ENCODE assay signal across 9 mouse cellular contexts in genomic region chr16:50799145-50799794, GRCm38 (mm10).
DNase-seq lines count a peak whose midpoint lies in the region; ATAC-seq lines count a peak whose summit lies in the region.
"Had no signal": no experiment of that assay in that cellular context is flagged by ENCODE, and none has a peak within 500 bp of the region (broad histone marks: within the 10 kb centered on the region; RNA-seq: fewer than 3 reads in every experiment).

No protein-coding gene starts in this region.

- no peaks in the 10 kb centered on the region for H3K9me3 ChIP-seq in forebrain, embryonic 14.5 days (replicated peaks; ENCODE audit: control insufficient read depth, low read length)
- H3K9me3 ChIP-seq in limb, embryonic 11.5 days (ENCODE audit: control insufficient read depth, low read length): no peaks in the 10 kb centered on the region
- H3K9me3 ChIP-seq in neural tube, embryonic 13.5 days: no peaks in the 10 kb centered on the region
- H3K9me3 ChIP-seq: embryonic facial prominence, embryonic 13.5 days had no signal

- WGBS in forebrain, embryonic 14.5 days: 50% methylated on average over 10 of the region's 10 CpGs
- WGBS in limb, embryonic 11.5 days: 53% methylated on average over 10 of the region's 10 CpGs
- WGBS in neural tube, embryonic 13.5 days: 49% methylated on average over 10 of the region's 10 CpGs

- DNase-seq in ovary, postnatal 14 days (ENCODE audit: low spot score): peak; percentile 42
- DNase-seq in ovary, postnatal 10 days (ENCODE audit: low spot score): no peak
- DNase-seq in forebrain, embryonic 14.5 days (ENCODE audit: low spot score): peak; percentile 87
- DNase-seq in kidney, adult 9 months: peak; percentile 27
- DNase-seq in limb, embryonic 11.5 days (ENCODE audit: low spot score): peak; percentile 81
- peak; percentile 53 to 61 for DNase-seq in urinary bladder, postnatal 36 days (ENCODE audit: low spot score in 2 of 2)

- H3K4me2 ChIP-seq in forebrain, embryonic 14.5 days (ENCODE audit: low read length): no peak overlapping the region
- H3K4me2 ChIP-seq in limb, embryonic 11.5 days (ENCODE audit: low read depth, severe bottlenecking): no peak overlapping the region
- H3K4me2 ChIP-seq in neural tube, embryonic 13.5 days: no peak overlapping the region
- H3K4me2 ChIP-seq: embryonic facial prominence, embryonic 13.5 days had no signal

- no peak overlapping the region for H3K9ac ChIP-seq in forebrain, embryonic 14.5 days (ENCODE audit: low read length)
- H3K9ac ChIP-seq in limb, embryonic 11.5 days (ENCODE audit: low read length): no peak overlapping the region
- no peak overlapping the region for H3K9ac ChIP-seq in neural tube, embryonic 13.5 days
- H3K9ac ChIP-seq: embryonic facial prominence, embryonic 13.5 days had no signal

- H3K4me3 ChIP-seq in forebrain, embryonic 14.5 days (ENCODE audit: low read depth, low read length): no peak overlapping the region
- H3K4me3 ChIP-seq in limb, embryonic 11.5 days (ENCODE audit: low read depth, low read length): no peak overlapping the region
- no peak overlapping the region for H3K4me3 ChIP-seq in neural tube, embryonic 13.5 days
- H3K4me3 ChIP-seq: embryonic facial prominence, embryonic 13.5 days had no signal

- H3K36me3 ChIP-seq in forebrain, embryonic 14.5 days (ENCODE audit: control insufficient read depth, insufficient read depth, low read length): no peaks in the 10 kb centered on the region
- H3K36me3 ChIP-seq in limb, embryonic 11.5 days (ENCODE audit: control insufficient read depth, insufficient read depth, low read length): no peaks in the 10 kb centered on the region
- no peaks in the 10 kb centered on the region for H3K36me3 ChIP-seq in neural tube, embryonic 13.5 days
- H3K36me3 ChIP-seq: embryonic facial prominence, embryonic 13.5 days had no signal

- no peaks in the 10 kb centered on the region for H3K4me1 ChIP-seq in forebrain, embryonic 14.5 days (ENCODE audit: control insufficient read depth, insufficient read depth, low read length)
- H3K4me1 ChIP-seq in limb, embryonic 11.5 days (ENCODE audit: control insufficient read depth, insufficient read depth, low read length): peaks cover 5% of the 10 kb centered on the region; the same call in 1 of the 2 replicates
- peaks cover 7% of the 10 kb centered on the region; the same call in 1 of the 2 replicates for H3K4me1 ChIP-seq in neural tube, embryonic 13.5 days (replicated peaks)
- H3K4me1 ChIP-seq: embryonic facial prominence, embryonic 13.5 days had no signal

- H3K27me3 ChIP-seq in forebrain, embryonic 14.5 days (replicated peaks; ENCODE audit: control insufficient read depth, insufficient read depth, low read length): no peaks in the 10 kb centered on the region
- H3K27me3 ChIP-seq in limb, embryonic 11.5 days (ENCODE audit: control insufficient read depth, insufficient read depth, low read length): no peaks in the 10 kb centered on the region
- no peaks in the 10 kb centered on the region for H3K27me3 ChIP-seq in neural tube, embryonic 13.5 days
- H3K27me3 ChIP-seq: embryonic facial prominence, embryonic 13.5 days had no signal

- ATAC-seq in cerebellum, adult (ENCODE audit: insufficient number of reproducible peaks, low FRiP score, low TSS enrichment): peak; percentile 64
- peak; percentile 85 for ATAC-seq in forebrain, embryonic 14.5 days
- ATAC-seq in limb, embryonic 11.5 days (ENCODE audit: insufficient number of reproducible peaks, low FRiP score, low TSS enrichment, low read depth): no peak; the same call in 1 of the 2 replicates
- peak; percentile 50 for ATAC-seq in neural tube, embryonic 13.5 days (ENCODE audit: low read depth)

- H3K27ac ChIP-seq in forebrain, embryonic 14.5 days (ENCODE audit: low read depth, low read length): no peak overlapping the region
- H3K27ac ChIP-seq in limb, embryonic 11.5 days (replicated peaks; ENCODE audit: low read depth, low read length): no peak overlapping the region
- no peak overlapping the region for H3K27ac ChIP-seq in neural tube, embryonic 13.5 days (replicated peaks)
- H3K27ac ChIP-seq: embryonic facial prominence, embryonic 13.5 days had no signal
